Mouse (Mus musculus): ENCODE measurements around the gene Ero1l. TPM values are rescaled to one million over a fixed set of nuclear protein-coding genes. Genes with fewer than 3 reads are reported as not detected.

The Ero1l gene
- polyA plus RNA-seq (2012; rRNA removed), result 24.0 and 28.2 TPM in 2 replicates

GRCm38 (mm10) chr14:45318426-45319236 is at the start of gene Ero1l:
Gene Ero1l (minus strand): TSS chr14:45318771.
- peak; percentile 87 for DNase-seq (ENCODE audit: low spot score)

DNA sequence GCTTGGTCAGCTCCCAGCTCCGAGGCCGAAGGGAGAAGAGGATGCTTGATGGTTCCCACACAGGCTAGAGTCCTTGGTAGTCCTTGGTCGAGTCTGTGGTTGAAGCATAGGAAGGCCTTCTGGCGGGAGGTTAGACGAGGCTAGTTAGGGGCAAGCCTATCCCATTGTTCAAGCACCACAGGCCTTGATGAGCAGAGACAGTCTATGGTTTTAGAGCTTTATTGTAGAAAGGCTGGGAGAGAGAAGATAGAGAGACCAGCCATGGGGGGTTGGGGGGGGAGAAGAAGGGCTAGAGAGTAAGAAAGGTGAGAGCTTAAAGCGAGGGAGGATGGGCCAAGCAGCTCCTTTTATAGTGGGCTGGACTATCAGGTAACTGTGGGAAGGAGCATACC is 46.6 kb upstream of the Ero1l start:
- no peak for DNase-seq (ENCODE audit: low spot score)

- no peak for DNase-seq (ENCODE audit: low spot score)
Measured at GRCm38 (mm10) chr14:45364211-45365195, 45.9 kb upstream of the Ero1l start.

- peak; percentile 92 for DNase-seq (ENCODE audit: low spot score)
Measured at GRCm38 (mm10) chr14:45350931-45351859, 32.6 kb upstream of the Ero1l start, which contains the start of gene Styx. Gene Styx (plus strand): TSS chr14:45351093.

DNA sequence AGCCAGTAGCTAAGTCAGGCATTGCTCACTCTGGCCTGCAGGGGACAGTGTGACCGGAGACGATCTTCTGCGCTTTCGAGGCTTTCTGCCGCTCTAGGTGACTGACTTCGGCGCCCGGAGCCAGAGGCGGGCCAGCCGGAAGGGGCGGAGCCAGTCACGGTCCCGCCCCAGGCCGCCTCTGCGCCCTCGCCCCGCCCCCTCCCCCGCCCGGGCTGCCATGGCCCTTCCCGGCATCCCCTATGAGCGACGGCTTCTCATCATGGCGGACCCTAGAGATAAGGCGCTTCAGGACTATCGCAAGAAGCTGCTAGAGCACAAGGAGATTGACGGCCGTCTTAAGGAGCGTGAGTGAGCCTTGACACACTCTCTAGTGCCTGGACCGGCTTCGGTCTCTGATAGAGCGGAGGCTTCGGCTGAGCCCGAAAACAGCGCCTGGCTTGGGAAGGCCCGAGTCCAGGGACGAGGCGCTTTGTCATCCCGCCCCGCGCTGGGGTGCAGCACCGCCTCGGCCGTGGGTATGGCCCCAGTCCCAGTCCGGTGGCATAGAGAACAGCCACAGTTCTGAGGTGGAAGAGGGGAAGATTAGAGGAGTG is 11.1 kb upstream of the Ero1l start, which contains the start of gene Psmc6:
Gene Psmc6 (plus strand): TSS at position 200 of the 593 bp plus-strand sequence.
- peak; percentile 84 for DNase-seq (ENCODE audit: low spot score)

- DNase-seq (ENCODE audit: low spot score), result no peak
Measured at GRCm38 (mm10) chr14:45329018-45329588, 10.5 kb upstream of the Ero1l start.

DNA sequence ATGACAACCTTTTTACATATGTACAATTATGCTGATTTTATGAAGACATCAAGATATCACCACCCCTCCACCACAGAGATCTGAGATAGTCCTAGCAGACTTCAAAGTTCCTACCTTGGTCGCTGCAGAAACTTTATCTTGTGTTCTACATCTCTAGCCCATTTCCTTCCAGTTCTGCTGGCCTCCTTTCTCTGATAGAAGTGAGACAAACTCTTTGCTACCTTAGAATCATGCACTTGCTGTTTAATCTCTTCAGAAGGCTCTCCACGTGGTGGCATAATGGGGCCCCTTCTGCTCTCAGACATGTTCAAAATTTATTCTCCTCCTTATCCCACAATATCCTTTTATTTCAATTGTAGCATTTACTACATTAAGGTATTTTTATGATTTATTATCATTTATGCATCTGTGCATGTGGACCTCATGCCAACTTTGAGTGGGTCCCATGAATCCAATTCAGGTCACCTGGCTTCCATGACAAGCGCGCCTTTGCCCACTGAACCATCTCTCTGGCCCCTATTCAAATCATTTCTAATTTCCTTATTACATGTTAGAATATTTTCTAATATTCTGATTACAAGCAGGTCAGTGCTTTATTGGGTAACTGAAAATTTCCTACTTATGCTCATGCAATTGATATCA is 9.6 kb upstream of the Ero1l start:
- no peak for DNase-seq (ENCODE audit: low spot score)

DNA sequence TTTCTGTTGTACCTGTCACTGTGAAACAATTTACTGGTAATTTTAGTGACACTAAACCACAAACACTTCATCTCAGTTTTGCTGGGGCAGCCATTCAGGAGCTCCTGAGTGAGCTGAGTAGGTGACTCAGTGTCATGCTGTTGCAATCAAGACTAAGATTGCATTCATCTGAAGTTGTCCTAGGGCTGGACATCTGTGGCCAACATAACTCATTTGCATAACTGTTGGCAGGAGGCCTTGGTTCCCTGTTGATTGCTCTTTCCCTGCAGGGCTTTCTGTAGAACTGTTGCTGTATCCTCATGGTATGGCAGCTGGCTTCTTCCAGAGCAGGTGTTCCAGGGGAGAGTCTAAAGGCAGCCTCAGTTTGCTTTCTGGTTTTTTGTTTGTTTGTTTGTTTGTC is 6.9 kb upstream of the Ero1l start:
- DNase-seq (ENCODE audit: low spot score), result no peak

- no peak for DNase-seq (ENCODE audit: low spot score)
Measured at GRCm38 (mm10) chr14:45323320-45323719, 4.7 kb upstream of the Ero1l start.

- no peak for DNase-seq (ENCODE audit: low spot score)
Measured at GRCm38 (mm10) chr14:45322450-45322849, 3.9 kb upstream of the Ero1l start.

- DNase-seq (ENCODE audit: low spot score), result no peak
Measured at GRCm38 (mm10) chr14:45321622-45322021, 3.1 kb upstream of the Ero1l start.

- no peak for DNase-seq (ENCODE audit: low spot score)
Measured at GRCm38 (mm10) chr14:45321067-45321466, 2.5 kb upstream of the Ero1l start.

DNA sequence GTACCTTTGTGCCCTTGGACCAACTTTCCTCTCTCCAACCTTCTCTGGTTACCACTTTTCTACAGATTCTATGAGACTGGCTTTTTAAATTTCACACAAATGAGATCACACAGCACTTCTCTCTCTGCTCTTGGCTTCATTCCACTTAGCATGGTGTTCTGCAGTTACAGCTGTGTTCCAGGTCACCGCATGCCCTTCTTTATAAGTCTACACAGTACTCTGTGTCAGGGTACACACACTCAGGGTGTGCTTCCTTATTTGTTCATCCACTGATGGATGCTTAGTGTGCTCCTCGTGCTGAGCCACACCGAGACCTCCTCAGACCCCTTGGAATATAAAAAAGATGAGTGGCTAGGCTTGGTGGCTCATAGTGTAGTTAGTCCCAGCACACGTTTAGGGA is 1.5 kb upstream of the Ero1l start:
- no peak for DNase-seq (ENCODE audit: low spot score)

- DNase-seq (ENCODE audit: low spot score), result no peak
Measured at GRCm38 (mm10) chr14:45319237-45319610, 653 bp upstream of the Ero1l start.

- no peak for DNase-seq (ENCODE audit: low spot score)
Measured at GRCm38 (mm10) chr14:45317921-45318411, 605 bp downstream of the Ero1l start.

- no peak for DNase-seq (ENCODE audit: low spot score)
Measured at GRCm38 (mm10) chr14:45316927-45317326, 1.6 kb downstream of the Ero1l start.

DNA sequence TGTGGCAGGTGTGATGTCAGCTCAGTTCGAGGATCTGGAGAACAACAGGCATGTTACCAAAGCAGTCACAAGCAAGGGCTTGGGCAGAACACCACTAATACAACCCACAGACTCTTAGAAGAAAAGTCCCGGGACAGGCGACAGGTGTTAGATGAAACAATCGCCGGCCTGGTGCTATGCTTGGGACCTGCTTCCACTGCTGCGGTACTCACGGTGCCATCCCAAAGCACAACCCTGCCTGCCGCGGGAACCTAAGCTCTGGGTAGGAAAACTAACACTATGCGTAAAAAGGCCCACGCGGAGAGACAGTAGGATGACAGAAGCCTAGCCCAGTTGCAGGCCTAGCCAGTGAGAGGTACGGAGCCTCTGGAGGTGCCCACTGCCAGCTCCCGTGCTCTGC is 8.5 kb downstream of the Ero1l start:
- DNase-seq (ENCODE audit: low spot score), result no peak

- DNase-seq (ENCODE audit: low spot score), result no peak
Measured at GRCm38 (mm10) chr14:45309646-45310045, 8.9 kb downstream of the Ero1l start.

GRCm38 (mm10) chr14:45307630-45308328 is 10.8 kb downstream of the Ero1l start:
- DNase-seq (ENCODE audit: low spot score), result no peak
